Mouse (Mus musculus) embryo, embryonic 11.5 days (tissue): ENCODE measurements around the gene Gm17324.

ENCODE experiments used
- DNase-seq: peaks from one replicate; pipeline ENCODE4 v3.0.0-alpha.2; 2012; ENCODE audit warnings: low read depth, low spot score

Gene Gm17324

GRCm38 (mm10) chr9:78465725-78466124, 17.1 kb upstream of the Gm17324 start:
- DNase-seq, result no peak

- no peak for DNase-seq
These were observed 14.8 kb upstream of the Gm17324 start for GRCm38 (mm10) chr9:78463337-78463736.

- no peak for DNase-seq
These were observed 8.4 kb upstream of the Gm17324 start for GRCm38 (mm10) chr9:78457026-78457425.

GRCm38 (mm10) chr9:78451382-78451781, 2.8 kb upstream of the Gm17324 start:
- no peak for DNase-seq

GRCm38 (mm10) chr9:78450404-78450803, 1.8 kb upstream of the Gm17324 start:
- no peak for DNase-seq

GRCm38 (mm10) chr9:78447606-78447972, 997 bp downstream of the Gm17324 start:
- no peak for DNase-seq

GRCm38 (mm10) chr9:78442579-78443392, 5.8 kb downstream of the Gm17324 start, which contains the start of gene Cgas:
TSS of gene Cgas (minus strand) at chr9:78443237.
- DNase-seq, result peak; percentile 13

- DNase-seq, result no peak
These were observed 6.4 kb downstream of the Gm17324 start for GRCm38 (mm10) chr9:78442237-78442578.

- DNase-seq, result no peak
These were observed 9.2 kb downstream of the Gm17324 start for GRCm38 (mm10) chr9:78439426-78439825.

- no peak for DNase-seq
These were observed 16.1 kb downstream of the Gm17324 start for GRCm38 (mm10) chr9:78432471-78432870.

- no peak for DNase-seq
These were observed 18.1 kb downstream of the Gm17324 start for GRCm38 (mm10) chr9:78430486-78430885.

GRCm38 (mm10) chr9:78429551-78429950, 19.0 kb downstream of the Gm17324 start:
- DNase-seq, result no peak

GRCm38 (mm10) chr9:78428870-78429432, 19.6 kb downstream of the Gm17324 start:
- DNase-seq, result no peak

- no peak for DNase-seq
These were observed 20.4 kb downstream of the Gm17324 start for GRCm38 (mm10) chr9:78428185-78428584.

GRCm38 (mm10) chr9:78427362-78427781, 21.2 kb downstream of the Gm17324 start:
- DNase-seq, result no peak

- DNase-seq, result no peak
These were observed 47.0 kb downstream of the Gm17324 start for GRCm38 (mm10) chr9:78401596-78401995.

- no peak for DNase-seq
These were observed 48.0 kb downstream of the Gm17324 start for GRCm38 (mm10) chr9:78400570-78400969.
